Mouse (Mus musculus): Measurements from ENCODE around the gene Defb43. TPM values are rescaled to one million over a fixed set of nuclear protein-coding genes. Genes with fewer than 3 reads are reported as not detected.

Defb43 gene
- total RNA-seq (2021), result not detected
- long read RNA-seq, experiment 1, result 0 reads
- long read RNA-seq, experiment 2, result 0 reads

- intact Hi-C loops (cut with DNase I), result no loop called here
- no peak for DNase-seq (ENCODE audit: low spot score in 2 of 2)
Observed at GRCm38 (mm10) chr14:63011471-63011870, at the start of gene Defb43. TSS of gene Defb43 (plus strand) at chr14:63011771.

- no peak for DNase-seq (ENCODE audit: low spot score in 2 of 2)
- intact Hi-C loops (cut with DNase I), result no loop called here
Observed at GRCm38 (mm10) chr14:62963632-62964031, 47.9 kb upstream of the Defb43 start.

DNA sequence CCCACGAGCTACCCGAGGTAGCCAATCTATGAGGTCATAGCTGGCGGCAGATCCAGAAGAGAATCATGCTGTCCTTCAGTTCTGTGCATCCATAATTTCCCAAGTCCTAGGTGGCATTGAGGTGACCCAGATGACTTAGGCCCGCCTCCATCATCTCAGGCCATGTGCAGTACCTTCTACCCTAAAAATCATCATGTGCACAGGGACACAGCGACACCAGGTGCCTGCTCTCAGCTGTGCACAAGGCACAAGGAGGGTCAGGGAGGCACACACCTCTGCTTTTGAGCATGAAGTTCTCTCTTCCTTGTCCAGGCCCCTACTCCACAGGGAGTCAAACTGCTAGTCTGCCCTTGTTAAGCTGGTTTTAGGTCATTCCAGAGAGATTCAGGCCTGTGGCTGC lies 46.2 kb upstream of the Defb43 start:
- DNase-seq (ENCODE audit: low spot score in 2 of 2), result no peak
- intact Hi-C loops (cut with DNase I), result no loop called here

- intact Hi-C loops (cut with DNase I), result no loop called here
- no peak for DNase-seq (ENCODE audit: low spot score in 2 of 2)
Observed at GRCm38 (mm10) chr14:62965811-62966520, 45.6 kb upstream of the Defb43 start.

- DNase-seq (ENCODE audit: low spot score in 2 of 2), result peak; percentile 52 to 78
- intact Hi-C loops (cut with DNase I), result no loop called here
Observed at GRCm38 (mm10) chr14:62975046-62975445, 36.5 kb upstream of the Defb43 start.

GRCm38 (mm10) chr14:62979815-62980214 lies 31.8 kb upstream of the Defb43 start:
- DNase-seq (ENCODE audit: low spot score in 2 of 2), result no peak
- intact Hi-C loops (cut with DNase I), result no loop called here

DNA sequence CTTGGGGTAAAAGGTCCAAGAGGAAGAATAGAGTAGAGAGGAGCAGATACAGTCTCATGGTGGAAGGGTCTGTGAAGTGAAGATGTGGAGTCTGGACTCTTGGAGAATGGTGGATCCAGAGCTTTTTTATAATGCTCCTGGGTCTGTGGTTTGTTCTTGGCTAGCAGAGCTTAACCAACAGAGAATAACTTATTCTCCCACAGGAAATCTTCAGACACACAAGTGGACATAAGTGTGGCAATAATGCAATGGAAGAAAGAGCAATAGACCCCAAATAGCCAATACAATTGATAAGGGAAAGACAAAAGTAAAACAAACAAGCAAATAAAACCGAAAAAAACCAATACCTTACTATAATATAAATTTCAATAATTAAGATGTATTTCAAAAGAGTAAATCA lies 27.2 kb upstream of the Defb43 start, which contains the start of gene Defb48:
Gene Defb48 (minus strand): TSS at position 101 of the 400 bp plus-strand sequence.
- DNase-seq (ENCODE audit: low spot score in 2 of 2), result no peak
- intact Hi-C loops (cut with DNase I), result no loop called here

DNA sequence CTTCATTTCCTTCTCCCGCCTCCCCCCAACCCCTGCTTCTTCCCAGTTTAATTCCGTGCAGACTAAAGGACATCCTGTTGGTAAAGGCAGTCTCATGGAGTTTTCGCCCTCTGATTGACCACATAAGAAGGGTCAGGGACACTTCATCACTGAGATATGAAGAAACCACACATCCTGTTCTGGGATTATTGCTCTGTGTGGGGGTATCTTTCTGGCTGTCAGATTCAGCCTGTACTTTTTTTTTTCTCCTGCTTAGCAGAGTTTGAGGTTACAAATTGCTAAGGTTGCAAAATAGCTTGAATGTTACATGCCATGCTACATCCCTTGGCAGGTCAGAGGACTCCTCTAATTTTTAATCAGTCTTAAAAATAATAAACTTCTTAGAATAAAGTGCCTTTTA lies 20.3 kb upstream of the Defb43 start:
- no peak for DNase-seq (ENCODE audit: low spot score in 2 of 2)
- intact Hi-C loops (cut with DNase I), result no loop called here

GRCm38 (mm10) chr14:62991849-62992510 lies 19.6 kb upstream of the Defb43 start:
- intact Hi-C loops (cut with DNase I), result no loop called here
- no peak for DNase-seq (ENCODE audit: low spot score in 2 of 2)

DNA sequence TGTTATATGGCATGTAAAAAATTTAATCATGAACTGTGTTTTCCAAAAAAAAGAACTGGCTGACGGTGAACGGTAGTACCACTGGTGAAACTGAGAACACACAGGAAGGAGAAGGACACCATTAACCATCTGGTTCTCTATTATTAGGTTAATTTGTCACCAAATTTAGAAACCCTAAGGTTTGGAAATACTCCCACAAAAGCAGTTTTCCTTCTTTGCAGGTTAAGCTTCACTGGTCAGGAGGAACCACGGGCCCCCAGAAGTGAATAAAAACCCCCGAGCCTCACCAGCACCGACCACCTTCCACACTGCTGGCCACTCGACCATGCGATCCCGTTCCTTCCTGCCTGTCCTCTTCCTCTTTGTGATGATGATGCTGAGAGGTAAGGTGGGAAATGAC lies 13.8 kb upstream of the Defb43 start, which contains the start of gene Defb47:
Gene Defb47 (plus strand): TSS at position 301 of the 400 bp plus-strand sequence.
- intact Hi-C loops (cut with DNase I), result no loop called here
- no peak for DNase-seq (ENCODE audit: low spot score in 2 of 2)

- intact Hi-C loops (cut with DNase I), result no loop called here
- DNase-seq (ENCODE audit: low spot score in 2 of 2), result no peak
Observed at GRCm38 (mm10) chr14:62998977-62999376, 12.6 kb upstream of the Defb43 start.

GRCm38 (mm10) chr14:63002588-63002987 lies 9.0 kb upstream of the Defb43 start:
- DNase-seq (ENCODE audit: low spot score in 2 of 2), result no peak
- intact Hi-C loops (cut with DNase I), result no loop called here

DNA sequence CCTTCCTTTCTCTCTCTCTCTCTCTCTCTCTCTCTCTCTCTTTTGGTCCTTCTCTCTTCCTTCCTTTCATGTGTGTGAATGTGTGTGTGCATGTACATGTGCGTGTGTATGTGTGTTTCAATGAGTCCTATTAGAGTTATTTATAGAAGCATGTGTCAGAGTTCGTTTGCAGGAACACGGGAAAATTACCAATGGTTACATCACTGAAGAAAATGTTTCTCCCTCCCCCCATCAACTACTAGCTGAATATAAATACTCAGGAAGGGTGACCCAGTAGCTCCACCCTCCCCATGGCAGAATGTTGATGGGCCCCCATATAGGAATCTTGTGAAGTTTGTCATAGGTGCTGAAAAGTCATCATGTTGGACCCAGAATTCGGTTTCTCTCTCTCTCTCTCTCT lies 1.5 kb downstream of the Defb43 start:
- intact Hi-C loops (cut with DNase I), result no loop called here
- DNase-seq (ENCODE audit: low spot score in 2 of 2), result no peak

GRCm38 (mm10) chr14:63014667-63015066 lies 3.1 kb downstream of the Defb43 start:
- intact Hi-C loops (cut with DNase I), result no loop called here

DNA sequence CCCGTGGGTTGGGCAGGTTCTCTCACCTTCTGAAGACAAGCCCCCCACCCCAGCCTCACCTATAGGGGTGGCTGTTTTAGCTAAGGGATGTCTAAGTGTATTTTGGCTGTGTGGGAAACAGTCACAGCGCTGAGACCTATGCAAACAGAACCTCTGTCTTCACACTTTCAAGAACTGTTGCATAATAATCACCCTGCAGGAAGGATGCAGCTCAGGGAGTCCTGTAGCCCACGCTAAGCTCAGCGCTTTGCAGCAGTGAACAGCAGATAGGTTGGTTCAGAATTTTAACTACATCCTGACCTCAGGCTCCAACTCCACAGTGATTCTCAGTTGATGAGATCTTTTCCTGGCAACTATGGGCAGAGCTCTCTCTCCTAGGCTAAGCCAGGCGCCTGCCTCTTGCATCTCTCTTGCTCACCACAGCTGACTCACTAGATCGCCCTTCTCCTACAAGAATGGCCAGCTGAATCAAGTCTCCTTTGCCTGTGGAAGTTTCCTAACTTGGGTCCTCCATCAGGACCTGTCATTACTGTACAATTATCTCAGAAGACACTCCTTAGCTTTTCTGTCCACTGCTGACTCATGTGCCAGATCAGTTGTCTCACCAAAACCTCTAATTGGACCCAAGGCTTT lies 9.1 kb downstream of the Defb43 start:
- peak; percentile 15 to 26 for DNase-seq (ENCODE audit: low spot score in 2 of 2)
- intact Hi-C loops (cut with DNase I), result no loop called here

More at GRCm38 (mm10) chr14:63014667-63015066, 3.1 kb downstream of the Defb43 start:
- DNase-seq (ENCODE audit: low spot score in 2 of 2), result no peak

DNA sequence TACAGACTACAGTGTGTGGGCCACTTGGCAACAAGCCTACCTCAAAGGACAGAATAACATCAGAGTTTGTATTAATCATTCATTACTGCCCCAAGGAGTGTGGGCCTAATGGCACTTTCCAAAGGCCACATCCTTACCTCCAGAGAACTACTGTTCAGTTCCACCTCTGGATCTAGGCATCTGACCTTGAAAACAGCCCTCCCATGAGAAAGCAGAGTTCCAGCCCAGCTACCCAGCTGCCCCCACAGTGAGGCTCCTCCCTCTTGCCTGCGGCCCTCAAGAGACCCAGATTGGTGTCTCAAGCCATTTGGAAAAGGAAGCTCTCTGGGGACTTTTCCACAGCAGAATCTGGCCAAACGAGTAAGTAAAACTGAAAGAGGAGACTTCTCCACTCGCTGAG lies 35.1 kb downstream of the Defb43 start, which contains the start of gene Defb42:
Gene Defb42 (plus strand): TSS at position 301 of the 400 bp plus-strand sequence.
- intact Hi-C loops (cut with DNase I), result no loop called here
- DNase-seq (ENCODE audit: low spot score in 2 of 2), result no peak

DNA sequence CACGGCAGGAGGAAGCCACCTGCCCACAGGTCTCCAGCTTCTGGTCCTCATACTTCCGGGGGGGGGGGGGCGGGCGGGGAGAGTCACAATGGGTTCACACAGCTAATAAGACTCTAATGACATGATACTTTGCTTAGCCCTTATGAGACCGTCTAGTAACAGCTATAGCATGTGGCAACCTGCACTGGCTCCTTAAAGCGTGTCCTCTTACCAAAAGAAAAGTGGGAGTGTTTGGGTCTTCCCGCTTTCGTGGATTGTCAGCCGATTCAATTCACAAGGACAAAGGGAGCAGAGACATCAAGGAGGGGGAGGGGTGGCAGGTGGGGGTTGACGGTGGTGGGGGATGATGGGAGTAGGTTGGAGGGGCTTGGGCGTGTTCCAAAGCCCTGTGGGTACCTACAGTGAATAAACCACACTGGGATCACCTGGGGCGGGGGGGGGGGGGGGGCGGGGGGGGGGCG lies 38.4 kb downstream of the Defb43 start, which contains the start of gene Defb30:
Gene Defb30 (minus strand): TSS at position 51 of the 461 bp plus-strand sequence.
- no peak for DNase-seq (ENCODE audit: low spot score in 2 of 2)
- intact Hi-C loops (cut with DNase I), result no loop called here

DNA sequence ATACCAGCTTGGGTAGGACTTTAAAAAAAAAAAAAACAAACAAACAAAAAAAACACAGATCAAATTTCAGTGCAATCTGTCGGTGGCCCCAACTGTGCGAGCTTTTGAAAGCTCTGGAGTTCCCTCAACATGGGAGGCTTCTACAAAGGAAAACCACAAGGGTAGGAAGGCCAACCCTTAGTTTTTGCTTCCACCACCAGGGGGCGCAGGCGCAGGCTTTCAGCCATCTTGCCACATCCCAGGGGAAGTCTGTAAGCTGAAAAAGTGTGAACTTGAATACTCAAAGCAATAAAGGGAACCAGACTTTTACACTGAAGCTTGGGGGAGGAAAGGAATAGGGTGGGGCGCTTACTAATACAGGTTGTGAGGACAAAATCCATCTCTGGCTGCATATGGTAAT lies 39.2 kb downstream of the Defb43 start:
- DNase-seq (ENCODE audit: low spot score in 2 of 2), result peak; percentile 19 to 43
- intact Hi-C loops (cut with DNase I), result no loop called here

DNA sequence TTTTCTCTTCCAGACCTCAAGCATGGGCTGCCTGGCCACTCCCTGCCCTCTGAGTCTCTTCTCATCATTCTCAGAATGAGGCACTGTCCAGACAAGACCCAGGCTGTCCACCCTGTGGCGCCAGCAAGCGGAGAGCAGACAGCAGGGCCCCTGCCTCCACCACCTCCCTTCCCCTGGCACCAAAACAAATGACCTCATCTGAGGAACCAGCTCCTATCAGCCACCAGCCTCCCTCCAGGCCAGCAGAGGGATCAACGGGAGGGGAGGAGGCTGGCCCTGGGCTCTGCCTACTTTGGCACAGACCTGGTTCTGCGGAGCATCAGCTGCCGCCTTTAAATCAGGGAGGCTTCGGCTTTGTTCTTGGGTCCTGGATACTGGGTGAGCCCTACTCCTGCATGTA lies 43.2 kb downstream of the Defb43 start:
- intact Hi-C loops (cut with DNase I), result no loop called here

DNA sequence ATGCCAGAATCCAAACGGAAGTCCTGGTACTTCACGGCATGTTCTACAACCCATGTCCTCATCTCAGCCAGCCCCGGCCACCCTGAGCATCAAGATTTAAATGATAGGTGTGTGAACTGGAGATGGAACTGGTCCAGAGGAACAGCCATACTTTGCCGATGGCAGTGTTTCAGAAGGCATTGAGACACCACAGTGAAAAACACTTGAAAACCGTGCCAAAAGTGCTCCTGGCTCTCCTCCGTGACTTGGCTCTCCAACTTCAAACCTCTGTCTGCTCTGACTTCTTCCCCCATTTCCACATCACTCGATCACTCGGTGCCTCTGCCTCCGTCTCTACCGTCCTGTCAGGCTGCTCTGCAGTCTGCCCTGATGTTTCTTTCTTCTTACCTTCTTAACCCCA lies 48.8 kb downstream of the Defb43 start:
- no peak for DNase-seq (ENCODE audit: low spot score in 2 of 2)
- intact Hi-C loops (cut with DNase I), result no loop called here

More for the DNA sequence above, 43.2 kb downstream of the Defb43 start:
- no peak for DNase-seq (ENCODE audit: low spot score in 2 of 2)

Measured in left cerebral cortex, postnatal 14 days (tissue).